Mouse (Mus musculus): ENCODE results near the gene Mcm6. TPM values are rescaled to one million over a fixed set of nuclear protein-coding genes. Genes with fewer than 3 reads are reported as not detected.

Mcm6 gene
- 11.3 TPM for polyA plus RNA-seq (2014; fragmentation: Illumina TruSeq; extraction: RNeasy Lipid Tissue Mini Kit (QIAGEN cat#74804); ENCODE audit: insufficient read depth, low read depth, low replicate concordance)

GRCm38 (mm10) chr1:128359554-128360376, at the start of gene Mcm6:
TSS of gene Mcm6 (minus strand) at chr1:128359664.

GRCm38 (mm10) chr1:128328218-128328617, 31.2 kb downstream of the Mcm6 start, which contains the start of gene Lct:
TSS of gene Lct (minus strand) at chr1:128328318.

Other genes starting within 250 kb of the Mcm6 start
- 23.5 TPM for gene Ubxn4, start 115.7 kb downstream of the Mcm6 start, polyA plus RNA-seq (2014; fragmentation: Illumina TruSeq; extraction: RNeasy Lipid Tissue Mini Kit (QIAGEN cat#74804); ENCODE audit: insufficient read depth, low read depth, low replicate concordance)
- gene Lct, start 31.3 kb downstream of the Mcm6 start, polyA plus RNA-seq (2014; fragmentation: Illumina TruSeq; extraction: RNeasy Lipid Tissue Mini Kit (QIAGEN cat#74804); ENCODE audit: insufficient read depth, low read depth, low replicate concordance) = not detected
- gene Dars, start 57.7 kb upstream of the Mcm6 start, polyA plus RNA-seq (2014; fragmentation: Illumina TruSeq; extraction: RNeasy Lipid Tissue Mini Kit (QIAGEN cat#74804); ENCODE audit: insufficient read depth, low read depth, low replicate concordance) = 35.8 TPM
- gene Cxcr4, start 232.6 kb upstream of the Mcm6 start, polyA plus RNA-seq (2014; fragmentation: Illumina TruSeq; extraction: RNeasy Lipid Tissue Mini Kit (QIAGEN cat#74804); ENCODE audit: insufficient read depth, low read depth, low replicate concordance) = 61.6 TPM